Mouse (Mus musculus): ENCODE measurements around the gene Vps26a. TPM values are rescaled to one million over a fixed set of nuclear protein-coding genes. Genes with fewer than 3 reads are reported as not detected.
A peak's percentile ranks its signal among the peaks of the same experiment; 100 is the strongest.

Gene Vps26a
- polyA plus RNA-seq (2012; ENCODE audit: insufficient read depth, insufficient read length, missing spikeins) = 46.9 and 61.9 TPM in 2 replicates

DNA sequence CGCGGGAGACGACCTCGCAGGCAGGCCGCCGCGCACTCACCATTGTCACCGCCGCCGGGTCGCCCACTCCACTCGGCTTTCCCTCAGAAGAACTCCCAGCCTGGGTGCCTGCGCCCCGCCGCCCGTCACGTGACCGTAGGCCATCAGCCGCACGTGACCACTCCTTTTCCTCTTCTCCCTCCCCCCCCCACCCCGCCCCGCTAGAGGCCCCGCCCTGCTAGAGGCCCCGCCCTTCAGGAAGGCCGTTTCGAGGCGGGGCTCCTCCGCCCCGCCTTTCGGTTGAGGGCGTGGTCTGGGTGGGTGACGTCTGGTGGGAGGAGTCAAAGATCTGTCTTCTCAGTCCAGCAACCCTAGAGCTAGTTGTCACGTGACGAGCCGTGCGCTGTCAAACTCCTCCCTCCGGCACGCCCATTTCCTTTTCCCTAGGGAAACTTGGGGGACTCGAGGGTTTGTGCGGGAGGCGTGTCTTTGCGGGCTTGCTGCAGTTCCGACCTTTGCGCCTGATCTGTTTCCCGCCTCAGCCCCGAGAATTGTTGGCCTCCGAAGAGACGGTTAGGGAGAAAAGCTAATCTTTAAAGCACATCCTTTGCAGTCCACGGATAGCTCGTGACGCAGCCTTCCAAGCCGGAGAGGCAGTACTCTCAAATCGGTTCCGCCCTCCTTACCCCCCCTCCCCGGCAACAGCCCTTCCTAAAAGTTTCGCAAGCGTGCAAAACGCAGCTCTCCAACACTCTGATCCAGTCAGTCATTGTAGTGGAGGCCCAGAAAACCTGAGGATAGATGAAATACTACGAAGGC lies at the start of gene Vps26a:
Vps26a (minus strand) TSS at position 188 of the 798 bp plus-strand sequence.
- Histone ChIP-seq H3K4me1 (ENCODE audit: control insufficient read depth, insufficient read depth, insufficient read length, low read length) (peaks cover 10% of the 10 kb centered on the region; the same call in 1 of the 2 replicates), H3K27ac (replicated peaks; ENCODE audit: low read depth, low read length) (peak within 1 kb of the TSS; percentile 84), H3K4me3 (ENCODE audit: insufficient read depth, low read depth, low read length) (peak within 1 kb of the TSS; percentile 94)

DNA sequence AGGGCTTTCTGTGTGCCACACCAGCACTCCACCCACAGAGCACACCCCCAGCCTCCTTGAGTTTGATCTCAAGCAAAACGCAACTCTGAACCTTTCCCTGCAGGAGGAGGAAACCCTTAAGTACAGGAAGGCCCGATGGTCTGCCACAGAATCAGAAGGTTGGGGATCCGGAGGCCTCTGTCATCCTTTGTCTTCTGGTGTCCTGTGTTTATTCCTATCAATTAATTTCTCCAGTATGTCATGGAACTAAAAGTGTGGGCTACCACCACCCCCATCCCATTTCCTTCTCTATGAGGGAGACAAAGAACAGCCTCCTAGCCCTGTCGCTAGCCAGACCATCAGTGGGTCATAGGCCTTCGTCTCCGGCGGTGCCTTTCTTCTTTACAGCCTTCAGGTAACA lies 47.9 kb upstream of the Vps26a start:
- Histone ChIP-seq H3K27ac (replicated peaks; ENCODE audit: low read depth, low read length) (no peak overlapping the region), H3K4me3 (ENCODE audit: insufficient read depth, low read depth, low read length) (no peak overlapping the region), H3K4me1 (ENCODE audit: control insufficient read depth, insufficient read depth, insufficient read length, low read length) (peaks cover 17% of the 10 kb centered on the region; the same call in 1 of the 2 replicates)

DNA sequence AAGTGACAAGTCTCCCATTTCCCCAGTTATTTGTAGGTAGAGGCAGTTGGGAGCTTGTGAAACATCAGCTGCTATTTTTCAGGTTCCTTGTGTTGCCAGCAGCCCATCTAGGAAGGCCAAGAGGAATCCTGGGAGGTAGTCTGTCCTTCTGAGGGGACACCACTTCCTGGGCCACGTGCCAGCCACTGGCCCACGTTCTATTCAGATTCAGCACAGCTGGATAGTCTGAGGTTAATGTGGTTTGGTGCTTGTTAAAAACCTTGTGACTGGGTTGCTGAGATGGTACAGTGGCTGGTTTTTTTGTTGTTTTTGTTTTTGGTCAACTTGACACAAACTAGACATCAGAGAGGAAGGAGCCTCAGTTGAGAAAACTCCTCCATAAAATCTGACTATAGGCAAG lies 46.2 kb upstream of the Vps26a start:
- H3K27ac ChIP-seq (replicated peaks; ENCODE audit: low read depth, low read length) = no peak overlapping the region

DNA sequence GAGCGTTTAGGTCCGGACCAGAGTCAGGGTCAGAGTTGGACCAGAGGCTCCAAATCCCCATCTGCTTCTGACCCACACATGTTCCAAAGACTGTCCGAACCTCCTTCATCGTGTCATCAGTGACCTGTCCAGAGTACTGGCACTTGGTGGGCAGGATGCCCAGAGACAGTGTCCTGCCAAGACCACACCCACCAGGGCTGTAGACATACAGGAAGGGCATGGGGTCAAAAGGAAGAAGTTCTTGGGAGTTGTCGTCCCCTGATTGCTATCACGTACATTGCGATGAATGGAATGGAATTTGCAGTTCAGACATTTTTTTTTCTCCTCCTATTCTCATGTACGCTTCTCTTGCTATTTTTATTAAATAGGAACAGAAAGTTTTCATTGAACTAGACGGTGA lies 43.6 kb upstream of the Vps26a start:
- Histone ChIP-seq H3K4me3 (ENCODE audit: insufficient read depth, low read depth, low read length) (no peak overlapping the region), H3K27ac (replicated peaks; ENCODE audit: low read depth, low read length) (peak overlapping the region; percentile 61), H3K4me1 (ENCODE audit: control insufficient read depth, insufficient read depth, insufficient read length, low read length) (peaks cover 17% of the 10 kb centered on the region; the same call in 1 of the 2 replicates)

More for the DNA sequence above, 46.2 kb upstream of the Vps26a start:
- Histone ChIP-seq H3K4me3 (ENCODE audit: insufficient read depth, low read depth, low read length) (no peak overlapping the region), H3K4me1 (ENCODE audit: control insufficient read depth, insufficient read depth, insufficient read length, low read length) (peaks cover 17% of the 10 kb centered on the region; the same call in 1 of the 2 replicates)

DNA sequence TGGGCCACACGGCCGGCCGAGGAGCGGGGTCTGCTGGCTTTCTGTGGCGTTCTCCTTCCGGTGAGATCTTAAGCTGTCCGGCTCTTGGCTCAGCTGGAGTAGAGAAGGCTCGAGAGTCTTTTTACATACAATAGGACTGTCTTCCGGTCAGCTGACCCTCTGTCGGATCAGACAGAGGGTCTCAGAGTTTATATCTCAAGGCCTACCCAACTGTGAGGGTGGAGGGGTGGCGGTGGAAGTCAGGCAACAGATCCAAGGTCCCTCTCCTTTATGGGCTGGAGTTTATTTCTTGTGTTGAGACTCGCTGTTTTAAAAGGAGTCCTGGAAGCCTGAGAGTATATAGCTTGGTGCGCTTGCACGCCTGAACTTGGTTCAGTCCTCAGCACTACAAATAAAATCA lies 40.7 kb upstream of the Vps26a start, which contains the start of gene Srgn:
Srgn (minus strand) TSS at position 101 of the 400 bp plus-strand sequence.
- Histone ChIP-seq H3K27ac (replicated peaks; ENCODE audit: low read depth, low read length) (no peak within 1 kb of the TSS), H3K4me3 (ENCODE audit: insufficient read depth, low read depth, low read length) (no peak within 1 kb of the TSS), H3K4me1 (ENCODE audit: control insufficient read depth, insufficient read depth, insufficient read length, low read length) (peaks cover 10% of the 10 kb centered on the region; the same call in 1 of the 2 replicates)

DNA sequence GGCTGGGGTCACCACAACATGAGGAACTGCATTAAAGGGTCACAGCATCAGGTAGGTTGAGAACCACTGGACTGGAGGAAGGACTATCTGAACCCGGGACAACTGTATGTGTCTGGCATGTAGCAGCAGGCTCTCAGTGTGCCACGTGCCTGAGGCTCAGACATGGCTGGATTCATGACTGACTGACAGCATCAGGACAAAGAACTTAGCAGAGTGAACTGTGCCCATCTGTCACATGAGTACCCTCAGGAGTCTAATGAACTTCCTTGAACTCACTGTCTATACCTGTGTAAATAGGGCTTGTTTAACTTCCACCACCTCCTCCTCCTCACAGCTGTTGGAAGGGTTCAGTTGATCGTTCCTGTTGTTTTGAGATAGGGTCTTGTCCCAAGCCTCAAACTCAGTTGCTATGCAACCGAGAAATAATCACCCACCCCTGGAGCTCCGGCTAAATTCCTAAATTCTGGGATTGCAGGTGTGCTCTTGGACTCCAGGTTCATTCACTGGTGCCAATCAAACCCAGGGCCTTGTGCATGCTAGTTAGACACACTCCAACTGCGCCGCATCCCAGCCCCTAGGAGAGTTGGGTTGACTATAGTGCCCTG lies 35.8 kb upstream of the Vps26a start:
- Histone ChIP-seq H3K4me3 (ENCODE audit: insufficient read depth, low read depth, low read length) (no peak overlapping the region), H3K4me1 (ENCODE audit: control insufficient read depth, insufficient read depth, insufficient read length, low read length) (0 out of 2 replicates have a peak, but pooled peaks cover 2% of the 10 kb centered on the region), H3K27ac (replicated peaks; ENCODE audit: low read depth, low read length) (no peak overlapping the region)

DNA sequence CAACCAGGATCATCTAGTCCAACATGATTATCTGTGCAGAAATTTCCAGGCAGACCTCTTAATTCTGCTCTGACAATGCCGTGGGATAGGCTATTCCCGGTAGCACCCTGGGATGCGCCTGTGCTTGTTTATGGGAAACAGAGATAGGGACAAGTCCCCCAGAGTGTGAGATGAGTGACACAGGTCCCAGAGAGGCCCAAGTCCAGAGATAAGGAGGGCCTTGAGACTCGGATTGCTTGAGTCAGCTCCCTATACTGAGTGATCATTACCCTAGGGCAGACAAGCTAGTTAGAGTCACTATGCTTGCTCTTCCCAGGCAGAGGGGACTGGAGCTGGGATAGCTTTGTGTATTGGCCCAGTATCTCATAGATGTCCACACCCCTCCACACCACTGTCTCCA lies 35.2 kb upstream of the Vps26a start:
- no peak overlapping the region for H3K4me3 ChIP-seq (ENCODE audit: insufficient read depth, low read depth, low read length)
- H3K4me1 ChIP-seq (ENCODE audit: control insufficient read depth, insufficient read depth, insufficient read length, low read length) = 0 out of 2 replicates have a peak, but pooled peaks cover 2% of the 10 kb centered on the region
- no peak overlapping the region for H3K27ac ChIP-seq (replicated peaks; ENCODE audit: low read depth, low read length)

DNA sequence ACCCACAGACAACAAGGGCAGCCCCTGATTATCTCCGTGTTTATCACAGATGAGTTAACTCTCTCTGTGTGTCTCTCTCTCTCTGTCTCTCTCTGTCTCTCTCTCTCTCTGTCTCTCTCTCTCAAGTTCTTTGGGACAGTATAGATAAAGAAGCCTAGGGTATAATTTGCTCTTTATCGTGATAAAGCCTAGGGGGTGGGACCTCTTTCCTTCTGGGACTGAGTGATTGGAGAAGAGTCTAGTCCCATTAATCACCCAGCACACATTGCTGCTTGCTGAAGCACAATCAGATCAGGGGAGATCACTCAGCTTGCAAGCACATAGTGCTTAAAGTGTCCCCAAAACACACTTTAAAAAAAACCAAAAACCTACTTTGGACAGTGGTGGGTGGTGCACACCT lies 34.3 kb upstream of the Vps26a start:
- Histone ChIP-seq H3K4me1 (ENCODE audit: control insufficient read depth, insufficient read depth, insufficient read length, low read length) (0 out of 2 replicates have a peak, but pooled peaks cover 2% of the 10 kb centered on the region), H3K4me3 (ENCODE audit: insufficient read depth, low read depth, low read length) (no peak overlapping the region), H3K27ac (replicated peaks; ENCODE audit: low read depth, low read length) (no peak overlapping the region)

DNA sequence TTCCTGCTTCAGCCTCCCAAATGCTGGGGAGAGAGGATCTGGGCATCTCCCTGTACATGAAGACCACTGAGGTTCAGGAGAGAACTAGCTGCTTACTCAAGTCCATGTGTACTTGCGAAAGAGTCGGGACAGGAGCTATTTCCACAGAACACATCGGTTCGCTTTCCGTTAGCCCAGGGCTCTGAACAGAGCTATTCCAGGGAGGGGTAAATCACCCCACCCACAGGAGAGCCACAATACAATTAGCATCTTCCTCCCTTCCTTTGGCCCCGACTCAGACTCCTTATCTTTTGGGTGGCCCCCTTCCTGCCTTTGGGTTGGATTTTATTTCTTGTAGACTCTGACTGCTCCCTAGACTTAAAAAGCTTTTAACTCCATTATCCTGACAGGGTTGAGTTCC lies 30.9 kb upstream of the Vps26a start:
- H3K27ac ChIP-seq (replicated peaks; ENCODE audit: low read depth, low read length) = no peak overlapping the region
- H3K4me1 ChIP-seq (ENCODE audit: control insufficient read depth, insufficient read depth, insufficient read length, low read length) = 0 out of 2 replicates have a peak, but pooled peaks cover 2% of the 10 kb centered on the region
- no peak overlapping the region for H3K4me3 ChIP-seq (ENCODE audit: insufficient read depth, low read depth, low read length)

DNA sequence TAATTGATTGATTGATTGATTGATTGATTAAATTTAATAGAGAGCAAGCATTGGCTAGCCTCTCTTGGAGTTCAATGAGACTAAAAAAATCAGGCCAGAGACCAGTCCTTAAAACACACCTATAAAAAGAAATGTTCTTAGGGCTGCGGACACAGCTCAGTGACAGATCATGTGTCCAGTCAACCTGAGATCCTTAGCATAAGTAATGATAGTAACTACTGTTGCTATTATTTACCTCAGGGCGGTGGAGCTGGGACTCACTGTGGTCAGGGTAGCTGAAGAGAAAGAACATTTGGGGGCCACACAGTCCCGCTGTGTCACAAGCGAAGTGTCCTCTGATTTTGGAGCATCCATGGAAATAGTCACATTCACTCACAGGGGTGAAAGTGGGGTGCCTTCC lies 26.2 kb upstream of the Vps26a start:
- peaks cover 3% of the 10 kb centered on the region; the same call in 1 of the 2 replicates for H3K4me1 ChIP-seq (ENCODE audit: control insufficient read depth, insufficient read depth, insufficient read length, low read length)

DNA sequence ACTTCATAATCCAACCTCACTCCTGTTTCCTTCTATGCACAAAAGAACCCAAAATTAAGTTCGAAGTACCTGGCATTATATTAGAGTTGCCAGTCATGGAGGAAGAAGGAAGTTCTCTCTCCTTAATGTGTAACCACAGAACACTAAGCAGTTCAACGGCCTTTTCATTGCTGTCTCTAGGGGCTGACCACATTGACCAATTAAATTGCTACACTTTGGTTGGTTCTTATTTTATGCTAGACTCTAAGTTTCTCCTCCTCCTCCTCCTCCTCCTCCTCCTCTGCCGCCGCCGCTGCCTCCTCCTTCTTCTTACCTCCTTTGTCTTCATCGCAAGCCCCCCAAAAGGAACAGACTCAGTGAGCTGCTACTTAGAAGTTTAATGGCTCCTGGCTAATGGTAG lies 24.9 kb upstream of the Vps26a start:
- Histone ChIP-seq H3K4me3 (ENCODE audit: insufficient read depth, low read depth, low read length) (no peak overlapping the region), H3K4me1 (ENCODE audit: control insufficient read depth, insufficient read depth, insufficient read length, low read length) (peaks cover 3% of the 10 kb centered on the region; the same call in 1 of the 2 replicates), H3K27ac (replicated peaks; ENCODE audit: low read depth, low read length) (no peak overlapping the region)

More for the DNA sequence above, 26.2 kb upstream of the Vps26a start:
- H3K4me3 ChIP-seq (ENCODE audit: insufficient read depth, low read depth, low read length) = no peak overlapping the region
- no peak overlapping the region for H3K27ac ChIP-seq (replicated peaks; ENCODE audit: low read depth, low read length)

DNA sequence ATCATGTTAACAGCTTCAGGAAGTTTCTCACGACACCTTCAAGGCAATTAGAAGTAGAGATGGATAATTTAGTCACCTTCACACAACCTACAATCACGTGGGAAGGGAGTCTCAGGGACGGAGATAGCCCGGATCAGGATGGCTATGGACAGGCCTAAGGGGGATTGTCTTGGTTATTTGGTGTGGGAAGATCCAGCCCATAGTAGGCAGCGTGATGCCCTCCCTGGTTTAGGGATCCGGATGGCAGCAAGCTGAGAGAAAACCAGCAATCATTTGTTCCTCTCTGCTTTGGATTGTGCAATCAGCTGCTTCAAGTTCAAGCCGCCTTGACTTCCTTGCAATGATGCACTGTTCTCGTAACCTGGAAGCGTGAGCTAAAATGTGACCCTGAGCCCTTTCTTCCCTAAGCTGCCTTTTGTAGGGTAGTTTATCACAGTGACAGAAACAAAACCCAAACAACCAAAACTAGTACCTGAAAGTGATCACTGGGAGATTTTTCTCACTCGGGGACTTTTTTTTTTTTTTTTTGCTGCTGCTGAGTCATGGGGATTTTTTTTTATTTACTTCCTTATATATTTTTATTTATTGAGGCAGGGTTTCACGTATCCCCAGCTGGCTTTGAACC lies 22.5 kb upstream of the Vps26a start:
- Histone ChIP-seq H3K4me1 (ENCODE audit: control insufficient read depth, insufficient read depth, insufficient read length, low read length) (peaks cover 6% of the 10 kb centered on the region; the same call in 1 of the 2 replicates), H3K4me3 (ENCODE audit: insufficient read depth, low read depth, low read length) (peak overlapping the region; percentile 73), H3K27ac (replicated peaks; ENCODE audit: low read depth, low read length) (peak overlapping the region; percentile 99)

DNA sequence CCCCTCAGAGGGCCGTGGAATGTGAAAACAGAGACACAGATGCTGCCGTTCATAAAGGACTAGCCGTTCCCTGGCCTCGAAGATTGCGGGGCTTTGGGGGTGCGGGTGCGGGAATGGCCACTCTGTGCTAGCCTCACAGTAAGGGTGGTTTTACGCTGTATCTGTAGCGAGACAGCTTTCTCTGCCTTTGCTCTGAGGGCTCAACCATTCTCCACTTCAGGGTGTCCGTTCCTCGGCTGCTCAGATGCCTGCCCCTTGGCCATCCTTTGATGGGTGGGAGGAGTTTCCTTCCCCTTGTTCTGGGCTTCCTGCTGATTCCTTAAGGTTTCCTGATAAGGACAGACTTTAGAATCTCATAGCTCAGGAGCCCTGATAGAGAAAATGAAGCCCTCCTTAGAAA lies 21.9 kb upstream of the Vps26a start:
- Histone ChIP-seq H3K27ac (replicated peaks; ENCODE audit: low read depth, low read length) (peak overlapping the region; percentile 99), H3K4me1 (ENCODE audit: control insufficient read depth, insufficient read depth, insufficient read length, low read length) (peaks cover 6% of the 10 kb centered on the region; the same call in 1 of the 2 replicates), H3K4me3 (ENCODE audit: insufficient read depth, low read depth, low read length) (peak overlapping the region; percentile 73)

DNA sequence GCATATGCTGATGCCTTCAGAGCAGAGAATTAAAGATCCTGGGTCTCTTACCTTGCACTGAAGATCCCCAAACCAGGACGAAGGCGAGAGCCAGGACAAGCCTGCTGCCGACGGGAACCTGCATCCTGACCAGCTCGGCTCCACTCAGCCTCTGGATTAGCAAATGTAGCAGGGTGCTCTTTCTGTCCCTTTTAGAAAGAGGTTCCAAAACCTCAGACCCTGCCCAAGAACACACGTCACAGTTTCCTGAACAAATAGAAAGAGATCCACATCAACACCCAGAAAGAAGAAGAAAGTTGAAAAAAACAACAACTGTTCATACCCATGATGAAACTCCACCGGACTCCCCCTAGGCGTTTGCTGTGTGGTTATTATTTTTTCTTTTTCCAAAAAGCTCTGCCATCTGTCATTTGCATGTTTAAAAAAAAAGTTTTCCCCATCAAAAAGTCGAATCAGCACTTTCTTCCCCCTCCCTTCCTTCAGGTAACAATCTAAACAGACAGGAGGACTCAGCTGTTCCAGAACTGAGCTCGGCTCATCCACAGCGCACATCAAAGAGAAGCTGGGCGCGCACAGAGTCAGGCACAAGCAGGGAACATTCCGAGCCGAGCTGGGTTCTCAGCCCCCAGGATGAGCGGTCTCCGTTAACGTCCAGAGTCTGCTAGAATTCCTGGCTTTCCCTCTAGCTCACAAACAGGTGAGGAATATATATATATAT lies 21.1 kb upstream of the Vps26a start:
- H3K27ac ChIP-seq (replicated peaks; ENCODE audit: low read depth, low read length) = peak overlapping the region; percentile 99

More for the DNA sequence above, 21.1 kb upstream of the Vps26a start:
- Histone ChIP-seq H3K4me3 (ENCODE audit: insufficient read depth, low read depth, low read length) (peak overlapping the region; percentile 73), H3K4me1 (ENCODE audit: control insufficient read depth, insufficient read depth, insufficient read length, low read length) (peaks cover 7% of the 10 kb centered on the region; the same call in 1 of the 2 replicates)

Measured in brown adipose tissue, adult 24 weeks (tissue).